Mouse (Mus musculus) G1E (cell line): ENCODE measurements around the gene 4930432K21Rik.

Source experiments
- CTCF ChIP-seq: IDR thresholded peaks from 2 replicates; pipeline ENCODE4 v1.5.1; 2012; ENCODE audit warnings: low read depth, low read length, inconsistent platforms, mixed read lengths
- GATA1 ChIP-seq: IDR thresholded peaks from 2 replicates; pipeline ENCODE4 v1.6.1; 2012; ENCODE audit warnings: borderline replicate concordance, low read length, inconsistent platforms, mixed read lengths
- POLR2AphosphoS5 ChIP-seq: IDR thresholded peaks from 2 replicates; pipeline ENCODE4 v1.6.1; 2012; ENCODE audit warnings: low read depth, low read length, inconsistent platforms; ENCODE audit not compliant: insufficient replicate concordance

GRCm38 (mm10) chr8:84128277-84128676 lies 19.5 kb upstream of the 4930432K21Rik start:
- no peak for TF ChIP-seq CTCF
- no peak for TF ChIP-seq POLR2AphosphoS5
- no peak for TF ChIP-seq GATA1
